Mouse (Mus musculus) yolk sac, embryonic 10.5 days (tissue): ENCODE data around the gene Sh3bgr.
A peak's percentile ranks its signal among the peaks of the same experiment; 100 is the strongest.

Experiments used
- DNase-seq: peaks from one replicate; pipeline ENCODE4 v3.0.0-alpha.2; 2017; ENCODE audit warnings: low spot score

Sh3bgr gene

DNA sequence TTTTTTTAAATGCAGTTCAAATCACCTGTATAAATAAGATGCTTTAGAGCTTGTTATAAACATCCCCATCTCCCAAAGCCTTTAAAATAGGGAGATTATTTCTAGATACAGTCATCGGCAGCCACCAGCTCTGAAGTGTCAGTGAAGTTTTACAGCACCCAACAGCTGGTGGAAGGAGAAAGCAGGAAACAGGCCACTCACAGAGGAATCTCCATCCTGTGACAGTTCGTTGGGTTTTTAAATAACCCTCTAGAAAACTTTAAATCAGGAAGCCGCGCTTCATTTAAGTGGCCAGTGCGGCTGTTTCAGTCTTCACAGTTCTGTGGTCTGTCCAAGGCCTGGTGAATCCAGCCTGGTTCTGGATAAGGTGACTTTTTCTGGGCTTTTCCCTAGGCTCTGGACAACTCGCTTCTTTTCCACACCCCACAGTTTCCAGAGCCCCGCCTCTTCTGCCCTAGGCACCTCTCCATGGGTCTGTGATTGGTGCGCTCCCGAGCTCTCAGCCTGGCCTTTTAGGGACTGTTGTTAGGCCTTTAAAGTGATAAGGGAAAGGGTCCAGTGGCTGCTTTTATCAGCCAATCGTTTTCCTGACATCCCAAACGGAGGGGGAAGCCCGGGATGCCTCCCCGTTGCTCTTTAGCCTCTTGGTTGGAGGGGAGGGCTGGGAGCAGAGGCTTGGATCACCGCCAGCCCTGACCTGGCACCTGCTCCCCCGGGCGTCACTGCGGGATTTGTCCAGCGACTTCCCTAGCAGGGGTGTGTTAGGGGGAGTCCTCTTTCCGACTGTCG, at the start of gene Sh3bgr:
TSS of gene Sh3bgr (plus strand) at position 538 of the 789 bp plus-strand sequence.
- DNase-seq, result peak; percentile 62

DNA sequence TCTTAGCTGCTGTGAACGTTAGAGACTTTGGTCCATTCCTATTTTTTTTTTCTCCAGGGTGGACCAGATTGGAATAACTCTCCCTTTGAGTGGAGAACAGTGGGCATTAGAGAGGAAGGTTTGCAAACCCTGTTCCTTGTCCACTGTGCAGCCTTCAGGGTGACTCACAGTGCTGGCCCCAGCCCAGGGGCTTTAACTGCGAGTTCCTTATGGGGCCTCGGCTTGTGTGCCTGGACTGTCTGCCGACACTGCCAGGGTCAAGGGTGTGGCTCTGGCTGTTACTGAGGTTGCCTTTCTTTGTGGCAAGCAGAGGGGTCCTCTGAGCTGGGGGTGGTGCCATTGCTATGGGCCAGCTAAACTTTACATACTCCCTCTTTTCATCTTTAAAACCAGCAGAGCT, 49.3 kb upstream of the Sh3bgr start:
- no peak for DNase-seq

DNA sequence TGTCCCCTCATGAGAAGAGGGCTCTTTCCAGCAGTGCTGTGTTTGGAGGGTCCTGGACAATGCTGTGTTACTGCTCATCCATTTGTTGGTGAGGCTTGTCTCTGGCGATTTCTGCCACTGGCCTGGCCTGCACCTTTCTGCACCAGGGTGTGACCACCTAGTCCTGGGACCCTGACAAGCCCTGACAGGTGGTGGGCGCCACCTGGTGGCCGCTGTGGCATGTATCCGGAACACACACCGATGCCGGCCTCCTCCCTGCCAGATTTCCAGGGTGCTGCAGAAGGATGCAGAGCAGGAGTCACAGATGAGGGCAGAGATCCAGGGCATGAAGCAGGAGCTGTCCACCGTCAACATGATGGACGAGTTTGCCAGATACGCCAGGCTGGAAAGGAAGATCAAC, 48.7 kb upstream of the Sh3bgr start:
- peak; percentile 65 for DNase-seq

DNA sequence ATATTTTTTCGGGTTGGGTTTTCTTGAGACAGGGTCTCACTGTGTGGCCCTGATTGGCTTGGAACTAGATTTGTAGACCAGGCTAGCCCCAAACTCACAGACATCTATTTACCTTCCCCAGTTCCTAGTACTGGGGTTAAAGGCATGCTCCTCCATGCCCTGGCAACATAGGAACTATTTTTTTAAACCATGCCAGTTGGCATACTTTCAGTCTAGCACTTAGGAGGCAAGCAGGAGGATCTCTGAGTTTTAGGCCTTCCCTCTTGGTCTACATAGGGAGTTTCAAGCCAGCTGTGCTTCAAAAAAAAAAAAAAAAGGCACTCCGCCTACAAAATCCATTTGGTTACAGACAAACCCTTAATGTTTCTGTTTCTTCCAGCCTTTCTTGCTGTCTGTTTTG, 45.8 kb upstream of the Sh3bgr start:
- no peak for DNase-seq

DNA sequence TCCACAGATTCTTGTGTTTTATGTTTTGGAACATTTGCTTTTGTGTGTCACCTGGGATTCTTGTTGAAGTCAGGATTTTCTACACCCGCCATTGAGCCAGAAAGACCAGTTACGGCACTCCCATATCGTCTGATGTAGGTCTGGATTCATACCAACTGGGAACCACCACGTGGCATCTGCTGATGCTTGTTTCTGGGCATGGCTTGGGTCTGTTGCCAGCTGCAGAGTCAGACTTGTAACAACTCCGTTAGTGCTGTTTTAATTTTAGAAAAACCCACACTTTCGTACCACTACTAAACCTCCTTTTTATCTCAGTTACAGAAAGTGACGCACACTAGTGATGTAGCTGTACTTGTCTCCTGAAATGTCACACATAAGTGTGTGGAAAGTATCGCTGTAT, 44.2 kb upstream of the Sh3bgr start:
- DNase-seq, result no peak

DNA sequence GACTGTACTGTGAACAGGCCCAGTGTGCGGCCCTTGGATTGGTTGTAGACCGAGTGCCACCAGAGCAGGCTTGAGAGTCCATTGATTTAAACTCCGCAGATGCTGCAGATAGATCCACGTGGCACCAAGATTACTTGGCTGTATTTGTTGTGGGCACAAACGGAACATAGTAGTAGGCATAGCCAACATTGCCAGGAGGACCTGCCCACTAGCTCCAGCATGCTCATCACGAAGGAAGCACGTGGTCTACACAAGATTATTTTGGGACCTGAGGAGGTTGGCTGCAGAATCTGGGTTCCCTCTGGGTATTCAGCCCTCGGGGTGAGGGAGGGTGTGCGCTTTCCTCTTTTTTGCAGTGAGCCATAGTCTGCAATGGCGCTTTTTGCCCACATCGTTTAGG, 43.1 kb upstream of the Sh3bgr start:
- DNase-seq, result no peak

DNA sequence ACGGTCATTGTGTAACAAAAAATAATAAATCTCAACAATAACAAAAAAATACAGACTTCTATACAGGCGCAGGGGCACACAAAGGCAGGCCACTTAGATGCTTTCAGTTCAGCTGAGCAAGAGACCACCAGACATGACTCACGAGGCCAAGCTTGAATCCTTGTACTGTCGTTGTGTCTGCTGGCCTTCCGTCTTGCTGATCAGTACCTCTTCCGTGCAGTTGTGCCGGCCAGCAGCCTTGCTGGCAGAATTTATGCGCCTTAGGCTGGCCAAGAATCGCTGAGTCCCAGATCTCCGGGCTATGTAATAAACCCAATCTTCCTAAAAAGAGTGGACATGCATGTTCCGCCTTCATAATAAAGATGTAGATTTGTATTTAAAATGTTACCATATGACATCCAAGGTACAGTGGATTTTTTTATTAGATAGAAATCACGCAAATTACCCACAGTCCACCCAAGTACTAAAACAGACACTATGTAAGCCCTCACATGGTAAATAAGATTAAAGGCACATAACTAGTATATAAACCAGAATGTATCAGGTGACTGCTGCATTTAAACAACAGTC, 41.7 kb upstream of the Sh3bgr start:
- no peak for DNase-seq

DNA sequence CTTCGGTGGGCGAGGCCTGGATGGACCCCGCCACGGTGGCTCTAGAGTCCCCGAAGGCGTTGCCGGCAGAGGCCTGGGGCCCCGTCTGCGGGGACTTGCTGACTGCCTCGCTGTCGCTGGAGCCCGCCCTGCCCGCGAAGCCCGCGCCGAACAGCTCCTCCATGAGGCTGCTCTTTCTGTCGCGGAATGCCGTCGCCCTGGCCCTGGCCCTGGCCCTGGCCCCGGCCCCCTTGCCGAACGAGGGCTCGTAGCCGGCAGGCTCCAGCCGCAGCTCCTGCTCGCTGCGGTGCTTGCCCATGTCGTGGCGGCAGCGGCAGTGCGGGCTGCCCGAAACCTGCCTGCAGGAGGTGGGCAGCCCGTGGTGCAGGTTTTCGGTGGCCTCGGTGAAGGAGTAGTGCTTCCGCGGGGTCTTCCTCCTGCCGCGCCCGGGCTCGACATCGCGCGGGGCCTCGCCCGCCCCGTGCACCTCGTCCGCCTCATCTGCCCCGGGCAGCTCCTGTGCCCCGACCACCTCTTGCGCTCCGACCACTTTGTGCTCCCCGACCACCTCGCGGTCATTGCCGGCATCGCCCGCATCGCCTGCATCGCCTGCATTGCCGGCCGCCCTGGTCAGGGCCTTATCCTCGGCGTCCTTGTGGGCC, 41.0 kb upstream of the Sh3bgr start:
- DNase-seq, result peak; percentile 63

DNA sequence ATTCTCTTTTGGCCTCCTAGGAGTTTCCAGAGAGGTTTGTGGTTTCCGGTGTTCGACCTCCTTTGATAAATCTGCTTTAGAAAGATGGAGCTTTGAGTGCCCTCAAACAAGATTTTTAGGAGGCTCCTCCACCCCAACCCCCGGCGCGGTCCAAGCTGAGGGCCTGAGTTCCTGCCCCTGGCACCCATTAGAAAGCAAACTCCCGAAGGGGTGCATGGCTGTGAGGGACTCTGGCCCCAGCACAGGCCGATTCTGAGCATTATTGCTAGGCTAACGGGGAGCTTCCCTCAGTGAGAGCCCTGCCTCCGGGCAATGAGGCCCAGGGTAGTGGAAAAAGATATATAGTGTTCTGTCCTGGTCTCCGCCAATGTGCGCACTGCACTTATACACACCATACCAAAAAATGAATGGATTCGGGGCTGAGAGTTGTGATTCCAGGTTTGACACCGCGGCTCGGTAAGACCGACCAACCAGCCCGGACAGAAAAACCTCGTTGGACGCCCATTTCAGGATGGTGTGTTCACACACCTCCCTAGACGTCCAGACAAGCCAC, 40.4 kb upstream of the Sh3bgr start:
- DNase-seq, result no peak

DNA sequence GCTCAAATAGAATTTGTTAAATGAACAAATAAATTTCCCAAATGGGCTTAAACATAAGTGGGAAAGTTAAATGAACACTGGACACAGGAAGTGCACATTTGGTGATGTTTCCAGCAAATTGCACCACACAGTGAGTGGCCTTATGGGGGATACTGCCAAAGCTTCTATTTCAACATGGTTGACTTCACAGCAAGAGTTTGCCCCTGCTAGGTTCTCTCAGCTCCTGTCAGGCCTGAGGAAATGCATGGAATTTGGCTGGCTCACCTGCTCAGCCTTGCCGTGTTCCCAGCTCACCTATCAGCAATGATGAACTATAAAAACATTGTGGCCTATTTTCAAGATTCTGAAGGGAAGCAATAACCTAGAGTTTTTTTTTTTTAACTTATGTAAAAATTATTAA, 39.3 kb upstream of the Sh3bgr start:
- DNase-seq, result no peak

DNA sequence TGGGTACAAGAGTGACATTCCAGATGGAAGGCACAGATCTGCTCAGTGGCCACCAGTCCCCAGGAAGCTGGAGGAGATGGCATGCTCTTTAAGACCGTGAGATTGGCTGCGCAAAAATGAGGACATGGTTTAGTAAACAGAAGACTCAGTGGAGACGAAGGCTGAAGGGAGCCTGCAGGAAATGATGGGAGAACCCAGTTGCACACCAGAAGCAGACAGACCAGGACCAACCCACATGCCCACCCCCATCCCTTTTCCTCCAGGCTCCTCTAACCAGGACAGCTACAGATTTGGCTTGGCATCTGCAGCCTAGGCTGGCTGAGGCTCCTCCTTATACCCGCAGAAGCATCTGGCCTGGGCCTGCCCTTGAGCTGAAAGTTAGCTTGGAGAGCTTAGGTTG, 38.9 kb upstream of the Sh3bgr start:
- no peak for DNase-seq

DNA sequence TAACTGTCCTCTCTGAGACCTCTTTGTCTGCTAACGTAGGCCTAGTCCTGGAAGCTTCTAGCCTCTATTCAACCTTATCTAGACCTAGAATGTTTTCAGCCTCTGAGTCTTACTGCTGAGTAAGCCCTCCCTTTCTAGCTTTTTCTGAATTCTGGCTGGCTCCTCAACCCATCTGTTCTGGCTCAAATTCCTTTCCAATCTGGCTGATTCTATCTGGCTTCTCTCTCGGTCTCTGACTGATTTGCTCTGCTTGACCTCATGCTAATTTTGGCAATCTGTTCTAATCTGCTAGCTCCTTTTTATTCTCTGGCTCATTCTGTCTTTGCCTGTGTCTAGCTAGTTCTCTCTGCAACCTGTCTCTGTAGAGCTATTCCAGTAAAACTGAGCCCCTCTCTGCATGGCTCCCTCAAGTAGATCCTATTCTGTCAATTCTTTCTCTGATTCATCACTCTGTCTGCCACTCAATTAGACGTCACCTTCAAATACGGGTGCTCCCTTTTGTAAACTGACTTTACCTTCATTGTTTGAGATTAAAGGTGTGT, 34.5 kb upstream of the Sh3bgr start:
- DNase-seq, result no peak

DNA sequence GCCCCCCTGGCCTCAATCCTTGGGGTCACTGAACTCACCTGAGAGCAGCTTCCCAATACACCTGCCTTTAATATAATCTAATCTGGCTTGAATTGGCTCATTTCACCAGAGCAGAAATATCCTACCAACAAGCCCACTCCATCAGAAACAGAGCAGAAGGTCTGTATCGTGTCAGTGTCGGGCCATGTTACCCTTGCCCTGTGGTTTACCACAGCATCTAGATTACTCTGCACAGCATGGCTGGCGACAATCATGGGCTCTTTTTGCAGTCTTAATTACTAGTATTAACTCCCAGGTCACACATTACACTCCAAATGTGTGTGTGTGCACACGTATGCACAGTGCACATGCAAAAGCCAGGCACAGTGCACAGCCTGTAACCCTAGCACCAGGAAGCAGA, 31.4 kb upstream of the Sh3bgr start:
- no peak for DNase-seq

DNA sequence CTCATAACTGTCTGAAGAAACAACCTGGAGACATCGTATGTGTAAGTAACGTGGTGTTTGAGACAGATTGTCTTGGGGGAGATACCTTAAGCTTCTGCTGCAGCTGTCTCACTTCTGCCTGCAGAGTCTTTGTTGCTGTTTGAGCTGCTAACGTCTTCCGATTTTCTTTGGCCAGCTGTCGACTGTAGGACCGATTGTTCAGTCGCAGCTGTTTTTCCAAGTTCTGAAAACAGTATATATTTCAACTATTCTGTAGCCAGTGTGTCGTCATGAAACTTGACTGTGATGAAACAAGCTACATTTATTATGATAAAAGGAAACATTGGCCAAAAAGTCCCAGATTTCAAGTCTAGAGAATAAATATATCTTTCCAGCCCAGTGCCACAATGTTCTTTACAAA, 26.6 kb upstream of the Sh3bgr start:
- DNase-seq, result no peak

DNA sequence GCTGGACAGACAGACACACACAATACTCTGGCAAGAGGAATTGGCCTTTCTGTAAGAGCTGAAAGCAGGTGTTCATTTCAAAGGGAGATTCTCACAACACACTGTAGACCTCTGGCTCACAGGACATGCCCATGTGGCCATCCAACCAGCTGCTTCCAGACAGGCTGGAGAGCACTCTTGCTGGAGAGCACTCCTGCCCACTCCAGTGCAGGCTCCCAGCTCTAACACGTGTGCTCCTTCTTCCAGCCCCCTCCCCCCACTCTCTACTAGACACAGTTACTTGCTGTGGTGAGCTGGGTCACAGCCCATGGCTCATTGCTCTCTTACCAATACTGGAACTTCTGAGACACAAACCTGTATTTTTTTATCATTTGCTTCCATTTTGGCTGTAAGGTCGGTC, 24.9 kb upstream of the Sh3bgr start:
- no peak for DNase-seq

DNA sequence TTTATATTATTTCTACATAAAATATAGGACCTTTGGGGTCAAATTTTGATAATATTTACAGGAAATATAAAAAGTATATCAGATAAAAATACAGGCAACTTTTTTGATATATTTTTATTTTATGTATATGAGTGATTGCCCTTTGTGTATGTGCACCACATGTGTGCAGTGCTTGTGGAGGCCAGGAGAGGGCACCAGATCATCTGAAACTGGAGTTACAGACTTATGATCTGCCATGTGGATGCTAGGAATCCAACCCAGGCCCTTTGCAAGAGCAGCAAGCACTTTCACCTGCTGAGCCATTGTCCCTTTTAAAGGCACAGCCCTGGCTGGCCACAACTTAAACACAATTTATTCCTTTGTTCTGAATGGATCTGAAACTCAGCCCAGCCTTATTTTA, 21.1 kb upstream of the Sh3bgr start:
- DNase-seq, result no peak

DNA sequence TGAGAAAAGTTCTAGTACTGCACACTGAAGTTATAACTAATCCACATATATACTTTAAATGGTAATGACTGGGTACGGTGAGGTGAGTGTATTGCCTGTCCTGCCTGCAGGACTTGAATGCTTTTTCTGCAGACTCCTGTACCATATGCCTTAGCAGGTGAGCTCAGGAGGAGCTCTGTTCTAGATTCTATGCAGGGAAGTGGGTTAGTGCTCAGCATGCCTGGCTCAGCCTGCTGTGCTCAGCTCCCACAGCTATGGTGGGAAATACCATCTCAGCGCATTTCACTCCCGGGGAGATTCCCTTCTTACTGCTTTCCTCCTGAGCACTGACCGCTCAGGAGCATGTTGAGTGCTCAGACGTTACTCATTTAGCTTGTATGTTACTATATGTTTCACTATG, 12.6 kb upstream of the Sh3bgr start:
- DNase-seq, result no peak

DNA sequence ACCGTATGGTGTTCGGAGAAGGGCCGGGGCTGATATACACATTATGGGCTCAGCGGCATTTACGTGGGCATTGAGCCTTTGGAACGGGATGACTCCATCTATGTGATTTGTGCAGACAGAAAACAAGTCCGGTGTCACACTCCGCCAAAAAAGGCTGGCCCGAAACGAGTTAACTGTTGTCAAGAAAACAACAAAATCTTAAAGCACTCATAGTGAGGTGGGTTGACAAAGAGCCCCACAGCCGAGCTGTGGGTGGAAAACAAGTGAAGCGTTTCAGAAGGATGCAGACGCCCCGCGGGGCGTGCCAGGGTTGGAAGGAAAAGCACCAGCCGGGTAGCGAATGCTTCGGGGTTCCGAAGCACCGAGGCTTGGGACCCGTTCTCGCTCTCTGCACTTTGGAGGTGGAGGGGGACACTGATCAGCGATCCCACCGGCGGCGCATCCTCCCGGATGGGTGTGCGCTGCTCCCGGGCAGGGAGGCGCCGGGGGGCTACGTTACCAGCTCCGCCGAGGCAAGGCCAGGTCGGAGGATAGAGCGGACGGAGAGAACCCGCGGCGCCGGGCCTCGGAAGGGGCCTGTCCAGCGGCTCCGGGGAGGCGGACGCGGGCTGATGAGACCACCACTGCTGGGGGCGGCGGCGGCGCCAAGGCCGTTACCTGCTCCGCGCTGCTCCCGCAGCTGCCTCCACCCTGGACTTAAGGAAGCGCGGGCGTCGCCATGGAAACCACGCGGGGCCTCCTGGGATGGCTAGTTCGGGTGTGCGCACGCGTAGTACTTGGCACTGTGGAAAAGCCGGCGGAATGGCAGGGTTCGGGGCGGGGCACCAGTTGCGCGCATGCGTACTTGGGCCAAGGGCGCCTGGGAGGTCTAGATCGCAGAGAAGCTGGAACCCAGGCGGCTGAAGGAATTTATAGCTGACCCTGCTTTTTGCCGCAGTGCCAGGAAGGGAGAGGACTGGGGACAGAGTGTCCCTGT, 8.4 kb upstream of the Sh3bgr start, which contains the start of gene Lca5l:
TSS of gene Lca5l (minus strand) at position 741 of the 976 bp plus-strand sequence.
- peak; percentile 98 for DNase-seq

DNA sequence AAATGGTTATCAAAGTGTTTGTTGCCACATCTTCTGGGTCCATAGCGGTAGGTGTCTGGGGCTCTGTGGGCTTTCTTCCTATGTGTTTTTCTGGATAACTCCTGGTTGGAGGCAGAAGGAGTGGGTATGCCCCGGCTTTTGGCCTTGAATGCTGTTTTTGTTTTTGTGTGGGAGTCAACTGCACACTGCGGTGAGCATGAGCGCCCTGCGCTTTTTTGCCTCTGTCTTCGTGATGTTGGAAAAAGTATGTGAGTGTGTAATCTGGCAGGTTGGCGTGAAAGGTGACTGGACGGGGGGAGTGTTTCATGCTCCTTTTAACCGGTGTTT, 415 bp downstream of the Sh3bgr start:
- no peak for DNase-seq

DNA sequence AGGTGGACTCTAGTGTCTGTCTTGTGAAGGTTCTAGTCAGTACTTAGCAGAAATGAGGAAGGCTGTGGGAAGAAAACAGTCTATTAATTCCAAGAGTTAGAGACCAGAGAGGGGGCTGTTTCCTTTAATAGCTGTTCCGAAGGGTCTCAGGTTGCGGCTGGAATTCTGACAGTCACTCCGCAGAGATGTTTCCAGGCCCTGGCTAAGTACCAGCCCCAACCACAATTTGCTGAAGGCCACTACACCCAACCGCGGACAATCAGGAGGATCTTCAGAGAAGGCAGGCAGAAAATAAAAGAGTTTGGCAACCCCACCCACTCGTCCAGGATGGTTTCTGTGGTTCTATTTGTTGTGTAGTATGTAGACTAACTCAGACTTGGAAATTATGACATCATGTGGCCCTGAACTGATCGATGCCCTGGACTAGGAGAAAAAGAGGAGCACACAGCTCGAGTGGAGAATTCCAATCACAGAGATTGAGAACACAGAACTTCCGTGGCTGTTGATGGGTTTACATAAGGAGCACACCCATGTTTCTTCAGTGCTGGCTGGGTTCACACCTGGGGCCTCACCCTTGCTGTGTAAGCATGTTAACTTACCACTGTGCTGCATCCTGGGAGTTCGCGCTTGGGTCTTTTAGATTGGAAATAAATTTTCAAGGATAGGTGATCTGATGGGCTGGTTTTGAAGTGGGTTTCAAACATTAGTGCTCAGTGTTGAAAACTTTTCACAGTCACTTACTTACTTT, 1.4 kb downstream of the Sh3bgr start:
- no peak for DNase-seq

DNA sequence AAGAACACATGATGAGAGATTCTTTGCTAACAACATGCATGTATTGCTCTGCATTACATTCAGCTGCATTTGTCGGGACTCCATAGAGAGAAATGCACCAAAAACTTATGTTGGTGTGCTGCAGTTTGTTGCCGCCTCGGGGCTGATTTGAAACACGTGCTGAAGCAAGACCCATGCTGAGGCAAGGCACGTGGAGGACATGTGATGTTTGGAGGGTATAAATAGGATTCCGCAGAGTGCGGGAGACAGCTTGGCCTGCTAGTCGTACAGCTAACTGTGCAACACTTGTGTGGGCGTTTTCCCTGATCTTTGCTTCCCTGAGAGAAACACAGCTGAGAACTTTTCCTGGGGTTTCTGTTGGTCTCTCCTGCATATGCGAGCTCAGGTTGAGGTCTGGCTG, 9.5 kb downstream of the Sh3bgr start:
- DNase-seq, result no peak
